Mouse (Mus musculus): Measurements from ENCODE around the gene Shisa5.

DNA sequence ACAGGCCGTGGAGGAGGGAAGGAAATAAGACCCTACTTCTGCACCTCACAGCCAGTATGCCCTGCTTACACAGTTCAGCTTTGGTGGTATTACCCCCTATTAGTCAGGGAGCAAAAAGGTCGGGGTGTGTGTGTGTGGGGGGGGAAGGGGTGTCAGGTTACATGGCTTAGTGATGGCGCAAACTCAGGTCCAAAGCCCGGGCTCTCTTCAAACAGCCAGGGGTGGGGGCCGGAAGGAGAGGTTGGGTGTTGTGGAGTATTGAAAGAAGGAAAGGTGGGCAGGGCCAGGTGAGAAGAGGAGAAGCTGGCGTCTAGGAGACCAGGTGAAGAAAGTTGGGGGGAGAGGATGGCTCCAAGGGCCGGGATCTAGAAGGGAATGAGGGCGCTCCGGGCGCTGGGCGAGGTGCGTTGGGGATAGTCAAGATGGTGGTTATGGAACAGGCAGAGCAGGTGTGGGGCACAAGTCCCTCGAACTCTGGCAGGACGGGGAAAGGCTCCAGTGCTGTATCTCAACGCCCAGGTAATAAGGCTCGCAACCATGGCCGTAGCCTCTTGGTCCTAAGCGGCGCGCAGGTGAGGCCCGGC, 56.3 kb downstream of the Shisa5 start:
- TF ChIP-seq CTCF (IDR thresholded peaks at IDR 0.05; ENCODE audit: borderline replicate concordance, extremely low read depth, insufficient read depth, insufficient read length) = no peak
- no peak for TF ChIP-seq POLR2A (IDR thresholded peaks at IDR 0.05; ENCODE audit: borderline replicate concordance, extremely low read depth, insufficient read depth, insufficient read length, poor library complexity, severe bottlenecking)

Measured in brain, embryonic 14.5 days (tissue).